Mouse (Mus musculus) left cerebral cortex, adult 18-20 months (tissue): ENCODE measurements around the gene Ankrd23. TPM values are rescaled to one million over a fixed set of nuclear protein-coding genes. Genes with fewer than 3 reads are reported as not detected.

ENCODE experiments used
- DNase-seq, 2 experiments: peaks; one replicate each; pipeline ENCODE4 v3.0.0; 2021 to 2022; ENCODE audit warnings: low spot score in 2 of 2, mixed read lengths in 1 of 2
- total RNA-seq, 2 experiments: library from RNA; stranded (reverse); gene quantifications; 2 replicates each; pipeline ENCODE4 v1.2.3; 2021

Ankrd23 gene
- total RNA-seq, 2 experiments from 2014 or later = 5.4 to 5.9 TPM

DNA sequence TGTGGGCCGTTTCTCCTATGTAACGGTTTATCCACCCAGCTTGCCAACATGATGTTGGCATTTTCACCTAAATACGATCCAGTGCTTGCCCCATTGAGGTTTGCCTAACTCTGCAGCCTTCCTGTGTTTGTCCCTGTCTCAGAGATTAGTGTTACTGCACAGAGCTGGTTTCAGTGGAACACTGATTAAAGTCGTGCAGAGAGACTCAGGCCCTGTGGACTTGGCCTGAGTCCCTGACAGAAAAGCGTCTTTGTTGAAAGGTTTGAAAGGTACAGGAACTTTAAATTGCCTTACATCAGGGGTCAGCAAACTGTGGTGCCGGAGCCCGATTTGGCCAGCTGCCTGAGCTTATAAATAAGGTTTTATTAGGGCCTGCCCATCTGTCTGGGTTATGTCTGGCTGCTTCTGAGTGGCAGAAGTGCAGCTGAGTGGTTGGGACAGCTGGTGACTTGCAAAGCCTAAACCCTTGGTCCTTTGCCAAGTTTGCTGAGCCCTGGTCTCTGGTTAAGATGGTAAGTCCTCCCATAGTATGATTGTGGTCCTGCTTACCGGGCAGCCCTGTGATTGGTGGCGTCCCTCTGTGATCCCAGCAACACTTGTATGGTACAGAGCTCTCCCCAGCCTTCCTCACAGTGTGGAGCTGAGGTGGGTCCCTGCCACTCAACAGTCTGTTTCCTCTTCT, 13.2 kb downstream of the Ankrd23 start:
- no peak for DNase-seq

DNA sequence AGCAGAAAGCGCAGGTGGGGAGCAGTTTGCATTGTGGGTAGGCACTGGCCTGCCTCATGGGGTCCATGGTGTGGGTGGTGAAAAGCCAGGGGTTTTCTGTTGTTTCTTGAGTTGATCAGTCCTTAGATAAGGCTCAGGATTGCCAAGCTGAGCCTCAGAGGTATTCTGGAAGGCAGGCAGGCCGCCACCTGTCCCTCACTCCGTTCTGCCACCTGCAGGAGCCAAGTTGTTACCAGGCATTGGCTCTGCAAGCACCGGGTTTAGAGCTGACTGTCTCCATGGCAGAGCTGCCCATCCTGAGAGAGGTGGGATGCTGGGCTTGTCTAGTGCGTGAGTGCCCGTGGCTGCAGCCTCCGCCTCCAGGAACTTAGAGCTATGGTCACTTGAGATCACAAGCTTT, 14.5 kb downstream of the Ankrd23 start:
- DNase-seq = no peak

DNA sequence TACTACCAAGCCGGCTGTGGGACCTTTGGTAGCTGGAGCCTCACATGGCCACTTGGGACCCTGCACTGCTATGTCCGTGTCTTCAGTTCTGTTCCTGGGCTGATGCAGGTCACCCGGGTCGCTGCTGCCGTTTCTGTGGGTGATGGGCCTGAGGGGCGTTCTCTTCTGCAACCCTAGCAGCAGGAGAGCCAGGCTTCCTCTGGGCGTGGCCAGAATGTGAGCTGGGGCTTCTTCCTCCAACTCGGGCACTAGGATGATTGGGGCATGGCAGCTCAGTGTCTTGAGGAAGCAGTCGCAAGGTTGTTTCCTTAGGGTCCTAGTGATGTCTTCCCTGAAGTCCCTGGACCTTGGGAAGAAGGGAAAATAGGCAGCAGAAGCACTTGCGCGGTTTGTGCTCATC, 17.1 kb downstream of the Ankrd23 start:
- DNase-seq = no peak

- no peak for DNase-seq
Observed at GRCm38 (mm10) chr1:36518259-36518658, 18.4 kb downstream of the Ankrd23 start.

- no peak for DNase-seq
Observed at GRCm38 (mm10) chr1:36513718-36514117, 23.0 kb downstream of the Ankrd23 start.

DNA sequence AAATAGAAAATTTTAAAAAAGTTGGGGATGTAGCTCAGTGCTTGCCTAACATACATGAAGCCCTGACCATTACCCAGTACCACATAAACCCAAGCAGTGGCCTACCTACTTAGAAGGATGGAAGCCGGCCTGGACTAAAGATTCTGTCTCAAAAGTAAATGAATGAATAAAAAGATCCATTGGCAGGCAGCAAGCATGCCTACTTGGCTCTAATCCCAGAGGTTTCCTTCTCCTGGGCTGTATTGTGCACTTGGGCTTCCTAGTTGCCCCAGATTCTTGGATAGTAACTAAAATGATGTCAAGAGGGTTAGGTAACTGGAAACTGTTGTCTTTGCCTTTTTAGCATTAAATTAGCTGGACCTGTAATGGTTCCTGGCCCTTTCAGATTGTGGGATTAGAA, 23.4 kb downstream of the Ankrd23 start:
- no peak for DNase-seq

GRCm38 (mm10) chr1:36512966-36513280, 23.8 kb downstream of the Ankrd23 start:
- DNase-seq = no peak

- DNase-seq = peak; percentile 31 to 69
Observed at GRCm38 (mm10) chr1:36512089-36512965, 24.4 kb downstream of the Ankrd23 start.

GRCm38 (mm10) chr1:36511289-36512021, 25.2 kb downstream of the Ankrd23 start, which contains the start of gene Cnnm3:
Cnnm3 (plus strand) TSS chr1:36511867.
- peak; percentile 100 for DNase-seq

- DNase-seq = no peak
Observed at GRCm38 (mm10) chr1:36508238-36508637, 28.4 kb downstream of the Ankrd23 start.

GRCm38 (mm10) chr1:36501261-36501660, 35.4 kb downstream of the Ankrd23 start:
- peak; percentile 53 to 87 for DNase-seq

DNA sequence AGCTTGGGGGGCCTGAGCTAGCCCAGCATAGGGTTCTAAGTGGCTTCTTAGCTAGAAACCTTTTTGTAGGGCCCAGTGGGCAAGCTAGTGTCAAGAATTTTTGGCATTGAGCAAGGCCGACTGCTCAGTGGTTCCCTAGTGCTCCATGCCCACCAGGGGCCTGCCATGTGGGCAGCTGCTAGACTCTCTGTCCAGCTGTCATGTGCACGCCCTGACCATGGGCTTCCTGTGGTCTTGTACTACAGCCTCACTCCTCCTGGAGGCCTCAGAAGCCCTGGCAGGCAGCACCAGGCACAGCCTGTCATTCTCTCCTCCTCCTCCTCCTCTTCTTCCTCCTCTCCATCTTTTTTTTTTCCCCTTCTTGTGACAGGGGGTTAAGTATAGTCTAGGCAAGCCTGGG, 39.4 kb downstream of the Ankrd23 start:
- no peak for DNase-seq

GRCm38 (mm10) chr1:36496719-36497118, 40.0 kb downstream of the Ankrd23 start:
- DNase-seq = peak in 1 of 2 experiments; percentile 22

GRCm38 (mm10) chr1:36493299-36493698, 43.4 kb downstream of the Ankrd23 start:
- no peak for DNase-seq

DNA sequence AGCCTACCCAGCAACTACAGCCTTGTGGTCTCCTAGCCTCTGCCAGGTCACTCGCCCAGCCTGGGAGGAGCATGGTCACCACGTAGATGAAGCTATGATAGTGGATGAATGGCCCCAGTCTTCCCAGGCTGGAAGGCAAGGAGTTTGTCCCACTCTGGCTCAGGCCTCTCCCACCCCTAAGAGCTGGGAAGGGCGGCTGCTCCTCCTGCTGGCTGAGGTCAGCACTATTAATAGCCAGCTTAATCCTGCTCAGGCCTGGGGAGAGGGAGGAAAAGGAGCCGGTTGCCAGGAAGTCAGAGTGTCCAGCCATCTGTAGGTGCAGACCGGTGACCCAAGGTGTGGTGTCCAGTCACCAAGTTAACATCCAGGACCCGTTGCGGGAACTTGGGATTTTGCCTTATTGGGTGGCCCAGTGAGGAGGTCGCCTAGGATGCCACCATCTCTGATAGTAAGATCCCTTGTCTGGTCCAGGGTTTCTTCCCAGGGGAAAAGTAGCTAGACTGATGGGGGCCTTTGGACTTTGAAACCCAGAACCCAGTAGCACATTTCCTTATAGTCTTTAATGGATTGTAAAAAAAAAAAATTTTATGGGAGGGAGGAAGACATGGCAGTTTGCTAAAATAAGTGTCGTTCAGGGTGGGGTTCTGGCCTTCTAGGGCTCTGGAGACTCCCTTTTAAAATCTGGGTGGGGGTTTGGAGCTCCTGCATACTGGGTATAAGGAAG, 44.1 kb downstream of the Ankrd23 start:
- no peak for DNase-seq

DNA sequence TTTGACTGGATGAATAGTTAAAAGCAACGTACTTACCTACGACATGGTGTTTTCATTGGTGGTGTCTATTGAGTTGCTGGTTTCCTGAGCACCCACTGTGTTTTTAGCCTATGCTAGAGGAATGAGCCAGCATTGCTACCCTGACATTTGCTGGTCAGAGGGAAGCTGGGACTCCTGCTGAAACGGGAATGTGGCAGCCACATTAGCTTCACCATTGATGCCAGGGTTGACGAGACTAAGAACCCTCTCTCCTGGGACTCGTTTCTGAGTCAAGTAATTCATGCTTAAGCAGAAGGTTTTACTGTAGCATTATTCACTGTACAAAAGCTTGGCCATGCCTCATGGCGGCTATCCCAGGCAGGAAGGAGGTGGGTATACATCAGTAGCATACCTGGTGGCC, 47.0 kb downstream of the Ankrd23 start:
- DNase-seq = no peak

DNA sequence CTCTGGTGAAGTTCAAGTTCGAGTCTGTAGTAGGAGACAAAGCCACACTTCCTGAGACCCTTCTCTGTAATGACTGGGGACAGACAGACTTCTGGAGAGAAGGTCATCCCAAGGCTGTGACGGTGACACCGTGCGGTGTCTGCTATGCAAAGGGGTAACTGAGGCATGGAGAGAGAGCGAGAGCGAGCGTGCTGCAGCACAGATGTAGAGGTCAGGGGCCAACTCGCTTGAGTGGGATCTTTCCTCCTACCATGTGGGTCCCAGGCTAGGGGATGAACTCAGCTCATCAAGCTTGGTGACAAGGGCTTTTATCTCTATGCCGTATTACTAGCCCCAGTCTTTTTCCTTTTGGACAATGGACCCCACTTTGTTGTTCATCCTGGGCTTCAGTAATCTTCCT, 49.6 kb downstream of the Ankrd23 start:
- no peak for DNase-seq

- no peak for DNase-seq
Observed at GRCm38 (mm10) chr1:36485080-36485479, 51.6 kb downstream of the Ankrd23 start.

- no peak for DNase-seq
Observed at GRCm38 (mm10) chr1:36483825-36484224, 52.9 kb downstream of the Ankrd23 start.
